Mouse (Mus musculus): ENCODE results near the gene D6Wsu163e.

Gene D6Wsu163e

DNA sequence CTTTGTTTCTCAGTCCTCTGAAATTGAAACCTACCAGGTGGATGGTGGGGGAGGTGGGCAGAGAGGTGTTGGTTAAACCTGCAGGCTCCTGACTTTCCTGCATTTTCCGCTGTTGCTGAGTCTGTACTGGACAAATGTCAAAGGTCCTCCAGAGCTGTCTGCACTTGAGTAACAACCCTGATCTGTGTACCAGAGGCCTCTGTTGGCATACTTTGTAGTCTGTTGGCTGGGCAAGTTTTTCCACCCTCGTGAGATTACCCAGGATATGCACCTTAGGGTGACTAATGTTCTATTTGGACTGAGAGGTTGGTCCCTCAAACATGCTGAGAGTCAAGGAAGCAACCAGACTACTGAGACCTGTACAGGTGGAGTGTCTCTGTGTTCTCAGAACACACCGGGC, 66.8 kb downstream of the D6Wsu163e start:
- no peak for DNase-seq (ENCODE audit: low read depth, low spot score)

DNA sequence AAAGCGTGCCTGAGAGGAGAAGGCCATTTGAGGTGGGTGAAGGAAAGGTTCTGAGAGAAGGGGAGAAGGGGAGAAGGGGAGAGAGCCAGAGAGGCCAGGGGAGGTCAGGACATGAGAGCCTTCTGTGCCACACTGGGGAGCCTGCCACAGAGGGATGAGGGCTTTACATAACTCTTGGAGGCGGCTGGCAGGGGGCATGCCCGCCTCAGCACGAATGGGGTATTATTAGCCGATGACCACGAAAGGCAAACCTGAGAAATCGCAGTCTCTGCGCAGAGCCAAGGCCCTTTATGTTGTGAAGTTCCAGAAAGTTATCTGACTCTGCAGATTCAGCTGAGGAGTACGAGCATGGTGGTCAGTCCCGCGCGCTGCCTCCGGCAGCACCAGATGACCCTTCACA, 70.3 kb downstream of the D6Wsu163e start:
- no peak for DNase-seq (ENCODE audit: low read depth, low spot score)

DNA sequence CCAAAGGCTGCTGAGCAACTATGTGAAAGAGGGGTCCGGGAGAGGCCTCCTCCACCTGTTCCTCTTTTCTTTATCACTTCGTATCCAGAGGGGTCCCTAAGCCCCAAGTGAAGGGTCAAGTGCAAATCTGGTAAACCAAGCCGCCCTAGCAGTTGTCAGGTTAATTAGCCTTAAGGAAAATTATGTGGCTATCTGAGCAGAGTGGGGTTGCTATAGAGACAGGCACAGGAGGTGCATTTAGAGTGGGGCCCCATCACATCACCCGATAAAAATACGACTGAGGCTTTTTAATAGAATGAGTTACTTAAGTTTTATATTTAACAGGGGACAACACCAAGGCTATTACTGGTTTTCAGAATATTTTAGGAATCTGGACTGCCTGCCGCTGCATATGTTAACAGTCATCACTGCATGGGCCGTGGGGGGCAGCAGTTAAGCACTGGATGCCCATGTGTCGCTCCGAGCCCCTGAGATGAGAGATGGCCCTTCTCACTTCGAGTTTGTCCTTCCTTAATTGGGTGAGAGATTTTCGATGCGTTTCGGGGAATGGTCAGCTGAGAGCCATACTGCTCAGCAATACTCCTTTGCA, 72.3 kb downstream of the D6Wsu163e start:
- DNase-seq (ENCODE audit: low read depth, low spot score) = no peak

DNA sequence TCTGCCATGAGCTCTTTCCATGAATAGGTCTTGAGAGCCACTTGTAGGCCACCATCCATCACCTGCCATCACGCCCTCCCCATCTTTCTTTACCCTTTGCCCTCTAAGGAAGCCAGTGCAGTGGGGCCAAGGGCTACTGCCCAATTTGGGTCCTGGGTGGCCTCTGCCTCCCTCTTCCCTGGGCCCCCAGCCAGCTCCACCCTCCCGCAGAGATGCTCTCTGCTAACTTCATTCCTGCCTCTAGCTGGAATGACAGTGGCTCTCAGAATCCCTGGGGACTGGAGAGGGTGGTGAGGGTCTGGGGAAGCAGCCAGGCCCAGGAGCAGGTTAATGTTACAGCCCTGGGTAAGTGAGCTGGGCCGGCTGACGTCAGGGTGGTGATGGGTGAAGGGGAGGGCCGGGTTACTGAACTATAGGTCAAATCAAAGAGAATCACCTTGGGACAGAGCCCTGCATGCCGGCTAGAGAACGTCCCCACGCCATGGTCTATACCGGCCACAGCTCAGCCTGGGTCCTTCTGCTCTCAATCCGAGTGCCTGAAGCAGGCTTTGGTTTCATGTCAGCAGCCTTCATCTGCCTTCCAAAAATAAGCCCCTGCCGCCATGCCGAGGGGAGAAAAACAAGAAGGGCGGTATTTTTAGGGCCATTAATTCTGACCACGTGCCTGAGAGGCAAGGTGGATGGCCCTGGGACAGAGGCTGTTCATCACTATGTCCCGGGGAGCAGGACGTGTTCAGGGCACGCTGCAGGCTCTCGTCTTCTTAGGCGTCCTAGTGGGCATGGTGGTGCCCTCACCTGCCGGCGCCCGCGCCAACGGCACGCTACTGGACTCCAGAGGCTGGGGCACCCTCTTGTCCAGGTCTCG, 75.4 kb downstream of the D6Wsu163e start, which contains the start of gene Fgf6:
Gene Fgf6 (plus strand): TSS at position 681 of the 865 bp plus-strand sequence.
- DNase-seq (ENCODE audit: low read depth, low spot score) = no peak

DNA sequence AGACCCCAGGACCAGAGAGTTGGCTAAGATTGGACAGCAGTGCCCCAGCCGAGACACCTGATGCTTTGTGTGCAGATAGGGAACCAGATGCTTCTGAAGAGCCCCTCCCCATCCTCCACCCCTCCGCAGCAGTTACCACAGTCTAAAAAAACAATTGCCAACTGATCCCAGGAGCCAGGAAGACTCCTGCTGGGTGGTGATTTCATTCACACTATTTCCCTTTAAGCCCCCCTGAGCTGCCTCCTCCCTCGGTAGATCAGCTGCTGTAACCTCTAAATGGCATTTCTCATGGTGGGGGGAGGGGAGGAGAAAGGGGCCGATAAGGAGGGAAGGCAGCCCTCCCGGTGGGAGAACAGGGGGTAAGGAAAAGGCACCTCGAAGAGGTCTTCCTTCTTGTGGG, 79.5 kb downstream of the D6Wsu163e start:
- DNase-seq (ENCODE audit: low read depth, low spot score) = no peak

DNA sequence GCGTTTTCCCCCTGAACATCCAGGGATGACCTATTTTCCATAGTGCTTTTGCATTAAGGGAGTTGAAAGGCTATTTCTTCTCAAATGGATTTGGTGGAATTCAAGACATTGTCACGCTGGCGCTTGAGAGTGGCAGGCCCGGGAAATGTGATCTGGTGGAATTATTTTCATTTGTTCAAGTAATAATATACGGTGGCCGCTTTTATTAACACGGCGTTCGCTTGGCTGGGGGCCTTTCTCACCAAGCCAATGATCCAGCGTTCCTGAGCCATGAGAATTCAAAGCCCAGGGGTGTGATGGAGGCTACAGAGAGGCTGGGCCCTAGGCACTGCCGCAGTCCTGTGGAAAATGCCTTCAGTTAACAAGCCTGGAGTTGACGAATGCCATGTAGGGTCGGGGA, 80.7 kb downstream of the D6Wsu163e start:
- DNase-seq (ENCODE audit: low read depth, low spot score) = no peak

DNA sequence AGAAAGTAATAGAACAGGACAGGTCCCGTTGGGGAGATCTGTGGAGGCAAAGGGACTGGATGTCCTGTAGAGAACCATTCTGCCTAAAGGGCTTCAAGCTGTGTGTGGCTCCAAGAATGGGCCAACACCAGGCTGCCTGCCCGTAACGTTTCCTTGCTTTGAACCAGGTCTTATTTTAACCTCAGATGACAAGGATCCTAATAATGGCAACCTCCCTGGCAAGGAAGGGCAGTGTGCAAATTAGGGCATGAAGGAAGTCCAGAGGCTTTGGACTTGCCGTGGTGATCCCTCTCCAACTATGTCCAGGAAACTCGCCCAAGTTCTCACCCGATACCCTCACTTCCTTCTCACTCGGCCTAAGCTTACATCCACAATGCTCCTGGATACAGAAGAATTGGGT, 85.1 kb downstream of the D6Wsu163e start:
- no peak for DNase-seq (ENCODE audit: low read depth, low spot score)

Data from CD4-positive, CD25-positive, alpha-beta regulatory T cell, adult 2 months (primary cell).